Mouse (Mus musculus) stomach, postnatal 0 days (tissue): ENCODE data around the gene Vgll4. TPM values are rescaled to one million over a fixed set of nuclear protein-coding genes. Genes with fewer than 3 reads are reported as not detected.
A peak's percentile ranks its signal among the peaks of the same experiment; 100 is the strongest.

Experiments used
- ATAC-seq: fragments of 200-750 bp; cut with Nextera tagmentation; 2 replicates; pipeline ENCODE4 v1.8.0; 2017; ENCODE audit not compliant: low FRiP score, low TSS enrichment
- DNase-seq: peaks from one replicate; pipeline ENCODE4 v3.0.0-alpha.2; 2016; ENCODE audit warnings: low spot score
- H3K27ac ChIP-seq: fragments of 300-500 bp; sonication (generic); replicated peaks from 2 replicates; pipeline ENCODE4 v1.5.1; 2014; ENCODE audit warnings: mild to moderate bottlenecking, control low read depth
- H3K27me3 ChIP-seq: fragments of 300-500 bp; sonication (generic); 2 replicates; pipeline ENCODE4 v1.6.1; 2014; ENCODE audit warnings: low read length; ENCODE audit not compliant: control insufficient read depth, insufficient read depth
- H3K36me3 ChIP-seq: fragments of 300-500 bp; sonication (generic); 2 replicates; pipeline ENCODE4 v1.6.1; 2014; ENCODE audit warnings: low read length, mixed read lengths; ENCODE audit not compliant: control insufficient read depth, insufficient read depth
- H3K4me1 ChIP-seq: fragments of 300-500 bp; sonication (generic); replicated peaks from 2 replicates; pipeline ENCODE4 v1.6.1; 2014; ENCODE audit warnings: antibody characterized with exemption; ENCODE audit not compliant: control insufficient read depth, insufficient read depth
- H3K4me2 ChIP-seq: fragments of 300-500 bp; sonication (generic); replicated peaks from 2 replicates; pipeline ENCODE4 v1.6.1; 2014; ENCODE audit warnings: low read depth, mild to moderate bottlenecking, control low read depth, moderate library complexity
- H3K4me3 ChIP-seq: fragments of 300-500 bp; sonication (generic); 2 replicates; pipeline ENCODE4 v1.5.1; 2014; ENCODE audit warnings: low read depth, low read length, control low read depth
- H3K9ac ChIP-seq: fragments of 300-500 bp; sonication (generic); 2 replicates; pipeline ENCODE4 v1.6.1; 2014; ENCODE audit warnings: mild to moderate bottlenecking, low read length, control low read depth, mixed read lengths
- H3K9me3 ChIP-seq: fragments of 300-500 bp; sonication (generic); 2 replicates; pipeline ENCODE4 v1.6.1; 2016; ENCODE audit warnings: low read length; ENCODE audit not compliant: control insufficient read depth
- CTCF ChIP-seq: IDR thresholded peaks from 2 replicates; pipeline ENCODE4 v1.5.1; 2016; ENCODE audit warnings: antibody characterized with exemption, low read depth, mild to moderate bottlenecking, moderate library complexity
- EP300 ChIP-seq: optimal IDR thresholded peaks from 2 replicates; pipeline ENCODE3; 2016; ENCODE audit warnings: antibody characterized with exemption
- WGBS: fragments of 180-500 bp; shearing (Covaris S2); extraction: QIAGEN DNeasy Blood & Tissue Kit; methylation state at CpG from one replicate; pipeline ENCODE4 v1.1.7; 2014; 5-methylcytosine and 5-hydroxymethylcytosine counted together
- polyA plus RNA-seq: library from polyadenylated mRNA; unstranded; fragments of >200 nt; fragmentation: Nextera tagmentation; extraction: Ambion mirVana; gene quantifications from 2 replicates; pipeline ENCODE4 v1.2.1, GENCODE M21; 2015

The Vgll4 gene
- polyA plus RNA-seq, 1 experiment from 2014 or later, result 38.5 TPM

GRCm38 (mm10) chr6:114886504-114887361 lies 83.1 kb downstream of the Vgll4 start:
- H3K27me3 ChIP-seq, result no peaks in the 10 kb centered on the region
- peaks cover 22% of the 10 kb centered on the region for H3K4me1 ChIP-seq
- DNase-seq, result no peak
- H3K9me3 ChIP-seq, result no peaks in the 10 kb centered on the region
- WGBS, result 55% methylated on average over 11 of the region's 11 CpGs
- H3K27ac ChIP-seq, result no peak overlapping the region
- no peak for ATAC-seq
- H3K9ac ChIP-seq, result no peak overlapping the region
- no peak overlapping the region for H3K4me3 ChIP-seq
- no peak overlapping the region for H3K4me2 ChIP-seq
- peaks cover 4% of the 10 kb centered on the region; the same call in 1 of the 2 replicates for H3K36me3 ChIP-seq
- TF ChIP-seq CTCF, result no peak
- no peak for TF ChIP-seq EP300

DNA sequence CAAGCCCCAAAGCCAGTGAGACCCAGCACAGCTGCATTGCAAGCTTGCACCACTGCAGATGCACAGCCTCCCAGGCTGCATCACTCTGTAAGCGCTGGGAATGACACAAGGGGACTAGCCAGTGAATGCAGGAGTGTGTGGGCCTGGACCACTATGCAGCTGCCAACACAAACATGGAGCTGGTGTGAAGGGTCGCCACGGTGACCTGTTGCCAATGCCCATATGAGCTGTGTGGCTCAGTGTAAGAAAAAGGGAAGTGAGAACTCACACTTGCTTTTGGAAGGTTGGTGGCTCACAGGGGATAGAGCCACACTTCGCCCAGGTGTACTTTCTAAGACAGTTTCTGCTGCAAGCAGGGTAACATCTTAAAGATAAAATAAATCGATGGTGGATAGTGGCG lies 83.8 kb downstream of the Vgll4 start:
- Histone ChIP-seq H3K4me3 (no peak overlapping the region), H3K27me3 (no peaks in the 10 kb centered on the region), H3K4me1 (peaks cover 22% of the 10 kb centered on the region), H3K27ac (no peak overlapping the region), H3K9me3 (no peaks in the 10 kb centered on the region), H3K9ac (no peak overlapping the region), H3K36me3 (peaks cover 4% of the 10 kb centered on the region; the same call in 1 of the 2 replicates), H3K4me2 (no peak overlapping the region)
- 89% methylated on average over 6 of the region's 6 CpGs for WGBS
- ATAC-seq (no peak), DNase-seq (no peak)
- TF ChIP-seq EP300 (no peak), CTCF (no peak)

GRCm38 (mm10) chr6:114885129-114885528 lies 84.7 kb downstream of the Vgll4 start:
- TF ChIP-seq CTCF, result no peak
- no peak for TF ChIP-seq EP300
- no peaks in the 10 kb centered on the region for H3K9me3 ChIP-seq
- DNase-seq (no peak), ATAC-seq (no peak)
- H3K4me3 ChIP-seq, result no peak overlapping the region
- H3K9ac ChIP-seq, result no peak overlapping the region
- H3K4me1 ChIP-seq, result peaks cover 16% of the 10 kb centered on the region
- no peak overlapping the region for H3K27ac ChIP-seq
- H3K36me3 ChIP-seq, result peaks cover 4% of the 10 kb centered on the region; the same call in 1 of the 2 replicates
- H3K4me2 ChIP-seq, result no peak overlapping the region
- 76% methylated on average over 5 of the region's 5 CpGs for WGBS
- no peaks in the 10 kb centered on the region for H3K27me3 ChIP-seq

DNA sequence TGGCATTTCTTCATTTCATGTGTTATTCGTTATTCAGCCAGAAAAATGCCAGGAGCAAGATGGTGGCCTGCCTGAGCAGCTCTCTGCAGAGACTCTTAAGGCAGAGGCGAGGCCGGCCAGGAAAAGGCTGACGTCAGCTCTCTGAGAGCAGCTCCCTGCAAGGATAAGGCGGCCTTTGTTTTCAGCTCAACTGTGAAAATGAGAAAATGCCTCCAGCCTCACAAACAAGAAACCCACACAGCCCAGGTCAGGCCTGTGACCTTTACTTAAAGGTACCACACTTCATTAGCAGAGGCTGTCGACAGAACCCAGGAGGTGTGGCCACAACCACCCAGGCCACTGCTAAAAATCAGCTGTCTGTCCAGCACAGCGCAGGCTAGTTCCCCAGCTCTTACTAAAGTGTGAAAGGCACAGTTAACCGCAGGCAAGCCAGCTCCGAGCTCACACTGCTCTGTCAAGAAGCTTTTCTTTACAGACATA lies 86.5 kb downstream of the Vgll4 start:
- peak; percentile 87 for ATAC-seq
- Histone ChIP-seq H3K36me3 (peaks cover 4% of the 10 kb centered on the region; the same call in 1 of the 2 replicates), H3K9me3 (no peaks in the 10 kb centered on the region), H3K9ac (peak overlapping the region; percentile 38), H3K4me1 (peaks cover 14% of the 10 kb centered on the region), H3K27me3 (no peaks in the 10 kb centered on the region), H3K4me2 (0 out of 2 replicates have a peak overlapping the region, but pooled peaks have one; percentile 2), H3K4me3 (no peak overlapping the region), H3K27ac (peak overlapping the region; percentile 93)
- TF ChIP-seq CTCF, result no peak
- no peak for TF ChIP-seq EP300
- WGBS, result 6% methylated on average over 9 of the region's 9 CpGs
- peak; percentile 79 for DNase-seq

DNA sequence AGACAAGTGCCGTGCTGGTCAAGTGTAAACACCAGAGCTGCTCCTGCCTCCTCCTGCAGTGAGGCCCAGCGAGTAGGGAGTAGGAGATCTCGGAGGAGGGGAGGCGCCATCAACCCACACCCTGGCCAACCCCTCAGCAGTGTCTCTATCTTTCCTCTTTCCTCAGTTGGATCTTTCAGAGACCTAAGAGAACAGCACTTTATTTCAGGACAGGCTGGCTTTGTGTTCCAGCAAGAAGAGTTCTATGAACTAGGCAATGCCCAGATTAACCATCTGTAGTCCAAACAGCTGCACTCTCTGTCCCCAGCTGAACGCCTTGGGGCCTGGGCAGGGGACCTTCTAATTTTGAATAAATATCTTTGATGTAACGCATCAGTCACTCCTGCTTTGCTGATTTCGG lies 87.1 kb downstream of the Vgll4 start:
- 0 out of 2 replicates have a peak overlapping the region, but pooled peaks have one; percentile 2 for H3K9ac ChIP-seq
- no peak overlapping the region; the same call in 1 of the 2 replicates for H3K4me2 ChIP-seq
- ATAC-seq, result no peak
- WGBS, result 21% methylated on average over 7 of the region's 7 CpGs
- no peaks in the 10 kb centered on the region for H3K9me3 ChIP-seq
- no peak for TF ChIP-seq EP300
- TF ChIP-seq CTCF, result no peak
- no peak for DNase-seq
- no peaks in the 10 kb centered on the region for H3K27me3 ChIP-seq
- H3K4me1 ChIP-seq, result peaks cover 14% of the 10 kb centered on the region
- H3K27ac ChIP-seq, result peak overlapping the region; percentile 93
- no peak overlapping the region for H3K4me3 ChIP-seq
- H3K36me3 ChIP-seq, result peaks cover 4% of the 10 kb centered on the region; the same call in 1 of the 2 replicates

DNA sequence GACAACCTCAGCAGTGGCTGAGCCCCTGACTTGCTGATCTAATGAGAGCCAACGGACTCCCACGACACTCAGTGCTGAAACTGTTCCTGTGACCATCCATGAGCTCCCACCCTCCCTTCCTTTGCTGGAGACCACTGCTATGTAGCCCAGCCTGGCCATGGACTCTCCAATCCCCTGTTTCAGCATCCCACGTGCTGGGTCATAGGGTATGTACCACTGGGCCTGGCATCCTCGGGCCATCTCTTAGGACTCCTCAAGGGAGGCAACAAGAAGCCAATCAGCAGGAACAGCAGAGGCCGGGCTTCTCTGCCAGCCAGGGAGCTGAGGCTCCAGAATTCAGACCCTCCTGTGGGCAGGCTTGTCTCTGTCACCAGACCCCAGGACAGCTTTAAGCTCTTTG lies 87.6 kb downstream of the Vgll4 start:
- Histone ChIP-seq H3K27me3 (no peaks in the 10 kb centered on the region), H3K9me3 (no peaks in the 10 kb centered on the region), H3K27ac (peak overlapping the region; percentile 93), H3K36me3 (peaks cover 4% of the 10 kb centered on the region; the same call in 1 of the 2 replicates), H3K9ac (0 out of 2 replicates have a peak overlapping the region, but pooled peaks have one; percentile 2), H3K4me2 (no peak overlapping the region; the same call in 1 of the 2 replicates), H3K4me1 (peaks cover 14% of the 10 kb centered on the region), H3K4me3 (no peak overlapping the region)
- WGBS, result 54% methylated on average over 5 of the region's 5 CpGs
- DNase-seq (no peak), ATAC-seq (no peak)
- TF ChIP-seq CTCF, result no peak
- no peak for TF ChIP-seq EP300
